Mouse (Mus musculus) MEL (cell line): ENCODE results near the gene Bcl7a. TPM values are rescaled to one million over a fixed set of nuclear protein-coding genes. Genes with fewer than 3 reads are reported as not detected.

Experiments used
- DNase-seq: peaks from one replicate; pipeline ENCODE4 v3.0.0; 2011; ENCODE audit warnings: low read depth, low spot score
- H3K27ac ChIP-seq: 2 replicates; pipeline ENCODE4 v1.5.1; 2012; ENCODE audit warnings: low read depth, mild to moderate bottlenecking, control low read depth, low read length, moderate library complexity; ENCODE audit not compliant: control insufficient read depth
- H3K27me3 ChIP-seq, 2 experiments: fragments of 150-350 bp in 1 of 2; sonication (generic) in 1 of 2; 2 replicates each; pipeline ENCODE4 v1.6.1; 2012; ENCODE audit warnings: low read length in 2 of 2, mild to moderate bottlenecking in 2 of 2, improper control_type of control experiment in 1 of 2, moderate library complexity in 1 of 2; ENCODE audit not compliant: insufficient read depth in 2 of 2, control insufficient read depth in 1 of 2
- H3K36me3 ChIP-seq, 2 experiments: 2 replicates each; pipeline ENCODE4 v1.6.1; 2012 to 2014; ENCODE audit warnings: low read length in 2 of 2, improper control_type of control experiment in 1 of 2, inconsistent platforms in 1 of 2, mild to moderate bottlenecking in 1 of 2; ENCODE audit not compliant: insufficient read depth in 2 of 2, control insufficient read depth in 1 of 2
- H3K4me1 ChIP-seq, 2 experiments: fragments of 150-350 bp in 1 of 2; sonication (generic) in 1 of 2; 2 replicates each; pipeline ENCODE4 v1.6.1; 2012; ENCODE audit warnings: low read length in 2 of 2, improper control_type of control experiment in 1 of 2, mild to moderate bottlenecking in 1 of 2; ENCODE audit not compliant: insufficient read depth in 2 of 2, control insufficient read depth in 1 of 2
- H3K4me3 ChIP-seq, 2 experiments: fragments of 150-350 bp in 1 of 2; sonication (generic) in 1 of 2; 2 replicates each; pipeline ENCODE4 v1.5.1; 2012; ENCODE audit warnings: low read depth in 2 of 2, low read length in 2 of 2, mild to moderate bottlenecking in 2 of 2, moderate library complexity in 2 of 2, control low read depth in 1 of 2, improper control_type of control experiment in 1 of 2; ENCODE audit not compliant: control insufficient read depth in 1 of 2, insufficient read depth in 1 of 2
- H3K79me2 ChIP-seq: 2 replicates; pipeline ENCODE4 v1.6.1; 2012; ENCODE audit warnings: mild to moderate bottlenecking, low read length, moderate library complexity; ENCODE audit not compliant: control insufficient read depth, poor library complexity, insufficient read depth
- H3K9ac ChIP-seq: 2 replicates; pipeline ENCODE4 v1.6.1; 2012; ENCODE audit warnings: low read depth, mild to moderate bottlenecking, control low read depth, low read length, moderate library complexity; ENCODE audit not compliant: control insufficient read depth, poor library complexity, severe bottlenecking
- H3K9me3 ChIP-seq: fragments of 150-350 bp; sonication (generic); replicated peaks from 2 replicates; pipeline ENCODE4 v1.6.1; 2012; ENCODE audit warnings: mild to moderate bottlenecking, low read length, improper control_type of control experiment, moderate library complexity; ENCODE audit not compliant: insufficient read depth
- E2F4 ChIP-seq: IDR thresholded peaks from 2 replicates; pipeline ENCODE4 v1.6.1; 2011; ENCODE audit warnings: low read depth, low read length, improper control_type of control experiment, borderline replicate concordance
- EP300 ChIP-seq, 2 experiments: IDR thresholded peaks; 2 replicates each; pipeline ENCODE4 v1.6.1; 2011; ENCODE audit warnings: improper control_type of control experiment in 2 of 2, low read length in 2 of 2, low read depth in 1 of 2, mild to moderate bottlenecking in 1 of 2
- GATA1 ChIP-seq: IDR thresholded peaks from 2 replicates; pipeline ENCODE4 v1.6.1; 2011; ENCODE audit warnings: low read depth, low read length, improper control_type of control experiment
- JUND ChIP-seq: IDR thresholded peaks from 2 replicates; pipeline ENCODE4 v1.6.1; 2011; ENCODE audit warnings: low read depth, mild to moderate bottlenecking, improper control_type of control experiment, low read length
- KAT2A ChIP-seq: conservative IDR thresholded peaks from 2 replicates; pipeline ENCODE4 v1.6.1; 2012; ENCODE audit warnings: low read depth, low read length, improper control_type of control experiment, inconsistent platforms
- MAFK ChIP-seq: IDR thresholded peaks from 2 replicates; pipeline ENCODE4 v1.6.1; 2011; ENCODE audit warnings: low read depth, mild to moderate bottlenecking, low read length, improper control_type of control experiment, borderline replicate concordance
- MEF2A ChIP-seq: IDR thresholded peaks from 2 replicates; pipeline ENCODE4 v1.6.1; 2014; ENCODE audit warnings: low read depth, mild to moderate bottlenecking, inconsistent platforms, low read length, improper control_type of control experiment; ENCODE audit not compliant: poor library complexity, insufficient replicate concordance, severe bottlenecking; ENCODE audit errors: extremely low read depth
- MYC ChIP-seq: IDR thresholded peaks from 2 replicates; pipeline ENCODE4 v1.6.1; 2011; ENCODE audit warnings: low read depth, mild to moderate bottlenecking, low read length, improper control_type of control experiment, moderate library complexity
- POLR2A ChIP-seq, 2 experiments: IDR thresholded peaks; 2 replicates each; pipeline ENCODE4 v1.6.1; 2011 to 2012; ENCODE audit warnings: low read length in 2 of 2, mild to moderate bottlenecking in 2 of 2, control low read depth in 1 of 2, improper control_type of control experiment in 1 of 2, low read depth in 1 of 2, moderate library complexity in 1 of 2; ENCODE audit not compliant: control insufficient read depth in 1 of 2, insufficient read depth in 1 of 2, poor library complexity in 1 of 2
- RCOR1 ChIP-seq: IDR thresholded peaks from 2 replicates; pipeline ENCODE4 v1.6.1; 2012; ENCODE audit warnings: low read depth, mild to moderate bottlenecking, inconsistent platforms, low read length, improper control_type of control experiment
- TBP ChIP-seq: IDR thresholded peaks from 2 replicates; pipeline ENCODE4 v1.8.0; 2011; ENCODE audit warnings: low read depth, low read length, improper control_type of control experiment
- ZKSCAN1 ChIP-seq: IDR thresholded peaks from 2 replicates; pipeline ENCODE4 v1.6.1; 2012; ENCODE audit warnings: low read depth, mild to moderate bottlenecking, inconsistent platforms, low read length, improper control_type of control experiment, moderate library complexity
- ZNF384 ChIP-seq: IDR thresholded peaks from 2 replicates; pipeline ENCODE4 v1.6.1; 2012; ENCODE audit warnings: low read depth, mild to moderate bottlenecking, inconsistent platforms, low read length, improper control_type of control experiment
- polyA plus RNA-seq, 2 experiments: library from polyadenylated mRNA; stranded (reverse) in 1 of 2; unstranded in 1 of 2; fragments of >175 nt in 1 of 2; fragments of >200 nt in 1 of 2; gene quantifications; 2 replicates each; pipeline versions ENCODE4 v1.2.1 to v1.2.4; 2012; ENCODE audit warnings: low replicate concordance in 2 of 2, low read depth in 1 of 2; ENCODE audit not compliant: insufficient read length in 2 of 2, insufficient read depth in 1 of 2, missing spikeins in 1 of 2
- total RNA-seq: library from RNA; depleted of rRNA; stranded (reverse); fragments of 300-350 nt; gene quantifications from 2 replicates; pipeline ENCODE4 v1.2.3, GENCODE M21; 2012

Bcl7a gene
- total and polyA plus RNA-seq, 3 experiments, result 3.5 to 11.0 TPM; not detected in 1

DNA sequence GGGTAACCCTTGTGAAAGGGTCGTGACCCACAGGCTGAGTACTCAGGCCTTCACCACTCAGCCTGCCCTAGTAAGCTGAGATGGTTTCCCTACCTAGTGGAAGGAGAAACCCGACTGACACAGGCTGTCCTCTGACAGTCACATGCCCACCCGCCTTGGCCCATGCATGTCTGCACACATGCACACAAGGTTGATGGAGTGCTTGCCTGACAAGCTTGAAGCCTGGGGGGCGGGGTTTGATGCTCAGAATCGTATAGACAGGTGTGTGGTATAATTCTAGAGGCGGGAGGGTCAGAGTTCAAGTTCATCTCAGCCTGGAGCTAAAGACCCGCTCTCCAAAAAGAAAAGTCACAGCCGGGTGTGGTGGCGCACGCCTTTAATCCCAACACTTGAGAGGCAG is 31.6 kb downstream of the Bcl7a start (continued):
- no peak for TF ChIP-seq E2F4

DNA sequence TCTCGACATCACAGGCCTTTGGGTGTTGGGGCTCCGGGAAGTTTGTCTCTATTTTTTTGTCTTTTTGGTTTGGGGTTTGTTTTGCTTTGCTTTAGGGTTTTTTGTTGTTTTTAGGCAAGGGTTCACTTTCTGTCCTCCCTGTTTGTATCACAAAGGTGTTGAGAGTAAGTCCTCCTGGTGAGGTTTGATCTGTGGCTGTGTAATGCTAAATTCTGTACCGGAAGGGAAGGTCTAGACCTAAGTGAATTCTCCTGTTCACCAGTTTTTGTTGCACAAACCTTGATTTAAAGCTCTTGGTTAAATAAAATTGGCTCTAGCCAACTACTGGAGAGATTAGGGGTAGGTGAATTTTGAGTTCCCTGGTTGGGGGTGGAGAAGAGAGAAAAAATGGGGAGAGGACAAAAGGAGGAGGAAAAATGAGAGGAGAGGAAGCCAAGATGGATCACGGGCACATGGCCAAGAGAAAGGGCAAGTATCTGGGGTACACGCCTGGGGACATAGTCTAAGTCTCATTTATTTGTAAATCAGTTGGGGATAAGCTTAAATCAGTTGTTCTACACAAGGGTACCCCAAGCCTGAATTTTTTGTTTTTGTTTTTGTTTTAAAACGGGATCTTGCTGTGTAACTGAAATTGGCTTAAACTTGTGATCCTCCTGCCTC is 32.3 kb downstream of the Bcl7a start:
- Histone ChIP-seq H3K27me3 (no peaks in the 10 kb centered on the region), H3K9ac (no peak overlapping the region), H3K79me2 (no peaks in the 10 kb centered on the region), H3K4me3 (no peak overlapping the region), H3K36me3 (no peaks in the 10 kb centered on the region), H3K27ac (no peak overlapping the region), H3K9me3 (no peaks in the 10 kb centered on the region), H3K4me1 (peaks cover 0 to 4% of the 10 kb centered on the region in 2 experiments; a peak in 1 of 4 replicates)
- TF ChIP-seq MEF2A (no peak), POLR2A (IDR thresholded peaks at IDR 0.05; ENCODE audit: control insufficient read depth in 1 of 2, insufficient read depth in 1 of 2, low read depth in 1 of 2, low read length in 2 of 2, poor library complexity in 1 of 2) (no peak), JUND (no peak), EP300 (IDR thresholded peaks at IDR 0.05; ENCODE audit: low read depth in 1 of 2, low read length in 2 of 2) (no peak), KAT2A (no peak), MAFK (no peak), TBP (no peak), ZNF384 (no peak), ZKSCAN1 (no peak), MYC (no peak)
- no peak for DNase-seq

DNA sequence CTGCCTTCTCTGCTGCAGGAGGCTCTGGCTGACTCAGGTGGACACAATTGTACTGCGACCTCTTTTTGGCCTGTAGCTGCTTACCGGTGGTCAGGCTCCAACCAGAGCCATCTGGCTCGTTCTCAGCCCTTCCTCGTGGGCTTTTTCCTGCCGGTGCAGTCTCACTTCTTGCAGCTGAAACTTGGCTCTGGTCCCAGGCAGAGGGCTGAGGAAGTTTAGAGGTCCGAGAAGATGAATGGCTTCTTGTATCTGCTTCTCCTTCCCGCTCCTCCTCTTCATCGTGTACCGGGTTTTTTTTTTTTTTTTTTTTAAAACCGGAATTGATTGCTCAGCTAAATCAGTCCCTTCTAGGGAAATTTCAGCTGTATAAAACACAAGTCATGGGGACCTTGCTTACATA is 32.9 kb downstream of the Bcl7a start:
- H3K9ac ChIP-seq, result peak overlapping the region; percentile 41; the same call in 1 of the 2 replicates
- TF ChIP-seq GATA1, result peak; percentile 38; the same call in 1 of the 2 replicates
- TF ChIP-seq MAFK, result peak; percentile 37; the same call in 1 of the 2 replicates
- peak; percentile 94 for TF ChIP-seq ZNF384
- TF ChIP-seq KAT2A, result no peak
- TF ChIP-seq RCOR1, result peak; percentile 39; the same call in 1 of the 2 replicates
- peaks cover 0 to 4% of the 10 kb centered on the region in 2 experiments; a peak in 1 of 4 replicates for H3K4me1 ChIP-seq
- H3K27ac ChIP-seq, result no peak overlapping the region
- H3K4me3 ChIP-seq, result peak overlapping the region; percentile 27 to 42
- H3K79me2 ChIP-seq, result no peaks in the 10 kb centered on the region
- no peaks in the 10 kb centered on the region for H3K36me3 ChIP-seq
- no peaks in the 10 kb centered on the region for H3K27me3 ChIP-seq
- peak; percentile 83 for DNase-seq
- no peaks in the 10 kb centered on the region for H3K9me3 ChIP-seq
